Mouse (Mus musculus) liver, embryonic 14.5 days (tissue): ENCODE data around the gene Nme8.

Experiments
- CTCF ChIP-seq: IDR thresholded peaks from 2 replicates; pipeline ENCODE4 v1.5.1; 2016; ENCODE audit warnings: antibody characterized with exemption, low read depth, control low read depth
- EP300 ChIP-seq: IDR thresholded peaks from 2 replicates; pipeline ENCODE4 v1.6.1; 2016; ENCODE audit warnings: antibody characterized with exemption, low read depth

- peak; percentile 77 for TF ChIP-seq CTCF
- no peak for TF ChIP-seq EP300
Observed at GRCm38 (mm10) chr13:19619216-19619927, 78.2 kb downstream of the Nme8 start, which contains the start of gene Epdr1.
